Comparison of ENCODE assay signal across 27 mouse cellular contexts in the genomic region with DNA sequence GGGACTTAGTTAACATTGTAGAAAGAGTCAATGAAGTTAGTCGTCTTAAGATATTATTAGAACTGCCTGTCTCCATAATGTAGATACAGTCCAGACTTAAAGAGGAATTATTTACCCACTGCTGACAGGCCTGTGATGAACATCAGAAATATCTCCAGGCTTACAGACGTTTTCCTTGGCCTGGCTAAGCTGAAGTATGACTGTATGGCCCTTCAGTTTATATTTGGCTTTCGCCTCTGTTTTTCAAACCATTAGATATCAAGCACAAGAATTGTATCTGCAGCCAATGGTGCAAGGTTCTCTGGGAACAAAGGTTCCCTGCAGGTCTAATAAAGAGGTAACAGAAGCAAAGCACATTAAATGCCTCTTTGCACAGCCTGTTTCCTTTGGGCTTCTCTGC.
DNase-seq lines count a peak whose midpoint lies in the region; ATAC-seq and TF ChIP-seq lines count a peak whose summit lies in the region.
"Had no signal": no experiment of that assay in that cellular context is flagged by ENCODE, and none has a peak within 500 bp of the region (broad histone marks: within the 10 kb centered on the region; RNA-seq: fewer than 3 reads in every experiment).

No protein-coding gene starts in this region.

- intact Hi-C loops in heart, postnatal 36 days (cut with DNase I): no loop called here

- no peaks in the 10 kb centered on the region for H3K9me3 ChIP-seq in heart, embryonic 12.5 days (replicated peaks)
- no peaks in the 10 kb centered on the region for H3K9me3 ChIP-seq in heart, embryonic 15.5 days (replicated peaks)
- H3K9me3 ChIP-seq: embryonic facial prominence, embryonic 10.5 days; embryonic facial prominence, embryonic 13.5 days; forebrain, embryonic 12.5 days; forebrain, embryonic 15.5 days; hindbrain, embryonic 10.5 days; hindbrain, embryonic 13.5 days; intestine, embryonic 15.5 days; kidney, embryonic 15.5 days had no signal

- no peak for TF ChIP-seq CTCF in cerebellum, adult 2 months (IDR thresholded peaks at IDR 0.05; ENCODE audit: borderline replicate concordance, insufficient read depth, low read depth, low read length)

- H3K27me3 ChIP-seq in heart, embryonic 12.5 days (replicated peaks): no peaks in the 10 kb centered on the region
- no peaks in the 10 kb centered on the region for H3K27me3 ChIP-seq in heart, embryonic 15.5 days
- H3K27me3 ChIP-seq in cerebellum, adult 2 months (ENCODE audit: control insufficient read depth, insufficient read depth, low read length): no peaks in the 10 kb centered on the region
- H3K27me3 ChIP-seq: embryonic facial prominence, embryonic 13.5 days; forebrain, embryonic 12.5 days; forebrain, embryonic 15.5 days; hindbrain, embryonic 13.5 days; intestine, embryonic 15.5 days; kidney, embryonic 15.5 days had no signal

- no peak overlapping the region for H3K9ac ChIP-seq in heart, embryonic 12.5 days
- H3K9ac ChIP-seq in heart, embryonic 15.5 days: no peak overlapping the region
- H3K9ac ChIP-seq: embryonic facial prominence, embryonic 13.5 days; forebrain, embryonic 12.5 days; forebrain, embryonic 15.5 days; hindbrain, embryonic 13.5 days; intestine, embryonic 15.5 days; kidney, embryonic 15.5 days had no signal

- H3K4me2 ChIP-seq in heart, embryonic 12.5 days: no peak overlapping the region
- H3K4me2 ChIP-seq in heart, embryonic 15.5 days: no peak overlapping the region
- H3K4me2 ChIP-seq: embryonic facial prominence, embryonic 13.5 days; forebrain, embryonic 12.5 days; forebrain, embryonic 15.5 days; hindbrain, embryonic 13.5 days; intestine, embryonic 15.5 days; kidney, embryonic 15.5 days had no signal

- no peak for DNase-seq in heart, adult 18-20 months
- DNase-seq in heart, postnatal 36 days: no peak
- DNase-seq in NIH3T3 (ENCODE audit: low read depth): peak; percentile 74
- no peak for DNase-seq in cerebellum, adult 2 months
- DNase-seq: adrenal gland, postnatal 10 days; cerebellum, adult 11 months; cerebellum, adult 8-10 months; cerebellum, postnatal 10 days; cerebellum, postnatal 36 days; embryo, embryonic 11 days; gastrocnemius, postnatal 25 days; kidney, adult 11 months; kidney, adult 8-10 months had no signal

- 34% methylated on average over 3 of the region's 3 CpGs for WGBS in heart, embryonic 12.5 days
- 28% methylated on average over 3 of the region's 3 CpGs for WGBS in heart, embryonic 15.5 days
- 75% methylated on average over 3 of the region's 3 CpGs for WGBS in cerebellum, adult 2 months

- TF ChIP-seq POLR2A in cerebellum, adult 2 months (IDR thresholded peaks at IDR 0.05; ENCODE audit: borderline replicate concordance, insufficient read depth, low read length): no peak

- no peaks in the 10 kb centered on the region for H3K36me3 ChIP-seq in heart, embryonic 12.5 days
- no peaks in the 10 kb centered on the region for H3K36me3 ChIP-seq in heart, embryonic 15.5 days
- H3K36me3 ChIP-seq: embryonic facial prominence, embryonic 10.5 days; embryonic facial prominence, embryonic 13.5 days; forebrain, embryonic 12.5 days; forebrain, embryonic 15.5 days; hindbrain, embryonic 10.5 days; hindbrain, embryonic 13.5 days; intestine, embryonic 15.5 days; kidney, embryonic 15.5 days had no signal

- ATAC-seq in heart, embryonic 12.5 days (ENCODE audit: insufficient number of reproducible peaks, low FRiP score): no peak
- no peak for ATAC-seq in heart, embryonic 15.5 days (replicated peaks; ENCODE audit: insufficient number of reproducible peaks, insufficient read depth, low FRiP score, low read depth)
- ATAC-seq: activated CD4-positive, CD25-positive, alpha-beta regulatory T cell, adult 4 months; CD4-positive, CD25-positive, alpha-beta regulatory T cell, adult 4 months; forebrain, embryonic 15.5 days; hindbrain, embryonic 16.5 days; intestine, embryonic 15.5 days had no signal

- H3K27ac ChIP-seq in heart, embryonic 12.5 days (ENCODE audit: poor library complexity, severe bottlenecking): peak overlapping the region; percentile 27; the same call in 1 of the 2 replicates
- H3K27ac ChIP-seq in heart, embryonic 15.5 days: peak overlapping the region; percentile 28; the same call in 1 of the 2 replicates
- H3K27ac ChIP-seq in cerebellum, adult 2 months (ENCODE audit: insufficient read depth, low read length): no peak overlapping the region
- H3K27ac ChIP-seq: embryonic facial prominence, embryonic 10.5 days; embryonic facial prominence, embryonic 13.5 days; forebrain, embryonic 12.5 days; forebrain, embryonic 15.5 days; hindbrain, embryonic 10.5 days; hindbrain, embryonic 13.5 days; intestine, embryonic 15.5 days; kidney, embryonic 15.5 days had no signal

- no peaks in the 10 kb centered on the region for H3K4me1 ChIP-seq in heart, embryonic 12.5 days (replicated peaks)
- H3K4me1 ChIP-seq in heart, embryonic 15.5 days (replicated peaks): no peaks in the 10 kb centered on the region
- no peaks in the 10 kb centered on the region for H3K4me1 ChIP-seq in cerebellum, adult 2 months (ENCODE audit: control insufficient read depth, insufficient read depth, low read length)
- H3K4me1 ChIP-seq: forebrain, embryonic 15.5 days; hindbrain, embryonic 13.5 days; intestine, embryonic 15.5 days; kidney, embryonic 15.5 days had no signal

- no peak overlapping the region for H3K4me3 ChIP-seq in heart, embryonic 12.5 days
- H3K4me3 ChIP-seq in heart, embryonic 15.5 days: no peak overlapping the region
- no peak overlapping the region for H3K4me3 ChIP-seq in cerebellum, adult 2 months (replicated peaks; ENCODE audit: insufficient read depth, low read depth, low read length)
- H3K4me3 ChIP-seq: embryonic facial prominence, embryonic 10.5 days; embryonic facial prominence, embryonic 13.5 days; erythroblast, embryonic 14.5 days; forebrain, embryonic 12.5 days; forebrain, embryonic 15.5 days; hindbrain, embryonic 10.5 days; hindbrain, embryonic 13.5 days; intestine, embryonic 15.5 days; kidney, embryonic 15.5 days had no signal
